Mouse (Mus musculus): ENCODE results near the gene Ccdc85c.

- no peak for TF ChIP-seq CTCF (IDR thresholded peaks at IDR 0.05; ENCODE audit: low read depth)
- TF ChIP-seq EP300 (optimal IDR thresholded peaks at IDR 0.05): no peak
Observed at GRCm38 (mm10) chr12:108238395-108239035, 36.7 kb downstream of the Ccdc85c start.

All from stomach, postnatal 0 days (tissue).